Mouse (Mus musculus) cerebellum, adult 2 months (tissue): ENCODE results near the gene March10. TPM values are rescaled to one million over a fixed set of nuclear protein-coding genes. Genes with fewer than 3 reads are reported as not detected.
A peak's percentile ranks its signal among the peaks of the same experiment; 100 is the strongest.

Source experiments
- DNase-seq, 2 experiments: peaks; one replicate each; pipeline ENCODE4 v3.0.0; 2021
- H3K27ac ChIP-seq: fragments of 200-500 bp; 2 replicates; pipeline ENCODE4 v1.5.1; 2012; ENCODE audit warnings: low read length, control low read depth, inconsistent platforms; ENCODE audit not compliant: insufficient read depth
- H3K27me3 ChIP-seq: fragments of 200-500 bp; 2 replicates; pipeline ENCODE4 v1.6.1; 2012; ENCODE audit warnings: inconsistent platforms, mild to moderate bottlenecking, low read length, moderate library complexity; ENCODE audit not compliant: control insufficient read depth, insufficient read depth
- H3K4me1 ChIP-seq: fragments of 200-500 bp; 2 replicates; pipeline ENCODE4 v1.6.1; 2011; ENCODE audit warnings: low read length; ENCODE audit not compliant: control insufficient read depth, insufficient read depth
- H3K4me3 ChIP-seq: fragments of 200-500 bp; replicated peaks from 2 replicates; pipeline ENCODE3; 2011; ENCODE audit warnings: mild to moderate bottlenecking, low read depth, low read length, control low read depth; ENCODE audit not compliant: insufficient read depth
- CTCF ChIP-seq: fragments of 200-500 bp; IDR thresholded peaks from 2 replicates; pipeline ENCODE4 v1.5.1; 2011; ENCODE audit warnings: low read depth, mild to moderate bottlenecking, control low read depth, low read length, moderate library complexity, borderline replicate concordance; ENCODE audit not compliant: insufficient read depth
- POLR2A ChIP-seq: fragments of 200-500 bp; IDR thresholded peaks from 2 replicates; pipeline ENCODE4 v1.6.1; 2011; ENCODE audit warnings: low read length, control low read depth, borderline replicate concordance; ENCODE audit not compliant: insufficient read depth
- WGBS: fragments of 180-500 bp; shearing (Covaris S2); methylation state at CpG from one replicate; pipeline ENCODE4 v1.1.7; 2018; 5-methylcytosine and 5-hydroxymethylcytosine counted together
- polyA plus RNA-seq: library from polyadenylated mRNA; depleted of rRNA; stranded (reverse); fragments of >200 nt; gene quantifications from 2 replicates; pipeline ENCODE4 v1.2.3, GENCODE M21; 2012

Gene March10
- polyA plus RNA-seq, 1 experiment = 0.39 TPM

GRCm38 (mm10) chr11:105424643-105425042 is 31.9 kb downstream of the March10 start:
- no peaks in the 10 kb centered on the region for H3K27me3 ChIP-seq
- no peaks in the 10 kb centered on the region for H3K4me1 ChIP-seq
- TF ChIP-seq CTCF = no peak
- no peak for TF ChIP-seq POLR2A
- H3K4me3 ChIP-seq = no peak overlapping the region
- DNase-seq = no peak
- H3K27ac ChIP-seq = no peak overlapping the region
- 88% methylated on average over 4 of the region's 4 CpGs for WGBS

DNA sequence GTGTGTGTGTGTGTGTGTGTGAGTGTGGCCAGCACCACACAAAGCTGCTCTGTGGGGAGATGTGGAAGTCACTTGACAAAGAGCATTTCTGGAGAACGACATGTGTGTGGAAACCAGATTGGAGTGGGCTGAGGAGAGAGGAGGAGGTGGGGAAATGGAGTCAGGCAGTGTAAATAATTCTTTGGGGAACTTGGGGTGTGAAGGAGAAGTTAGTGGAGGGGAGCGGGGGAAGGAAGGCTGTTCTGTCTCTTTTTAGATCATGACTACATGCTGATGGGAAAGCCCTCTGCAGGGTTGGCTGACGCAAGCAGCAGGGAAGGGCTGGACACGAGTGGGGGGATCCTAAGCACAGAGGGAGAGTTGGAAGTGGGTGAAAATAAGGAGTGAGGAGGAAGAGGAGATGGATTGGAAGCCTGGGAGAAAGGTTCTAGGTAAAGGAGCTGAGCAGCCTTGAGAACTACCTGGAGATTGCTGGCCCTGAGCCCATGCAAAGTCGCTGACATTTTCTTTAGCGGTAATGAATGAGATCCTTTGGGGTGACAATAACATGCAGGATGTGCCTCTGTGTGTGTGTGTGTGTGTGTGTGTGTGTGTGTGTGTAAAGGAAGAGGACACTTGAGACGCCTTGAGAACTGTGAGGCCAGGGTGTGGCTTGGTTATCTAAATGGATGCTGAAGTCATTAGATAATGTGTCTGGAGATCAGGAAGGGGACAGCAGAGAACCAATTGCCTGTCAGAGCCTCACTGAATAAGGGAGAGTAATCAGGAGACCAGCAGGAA is 35.7 kb downstream of the March10 start:
- Histone ChIP-seq H3K27ac (no peak overlapping the region), H3K4me3 (no peak overlapping the region), H3K27me3 (no peaks in the 10 kb centered on the region), H3K4me1 (no peaks in the 10 kb centered on the region)
- WGBS = 80% methylated on average over 7 of the region's 7 CpGs
- TF ChIP-seq POLR2A (no peak), CTCF (no peak)
- DNase-seq = no peak

DNA sequence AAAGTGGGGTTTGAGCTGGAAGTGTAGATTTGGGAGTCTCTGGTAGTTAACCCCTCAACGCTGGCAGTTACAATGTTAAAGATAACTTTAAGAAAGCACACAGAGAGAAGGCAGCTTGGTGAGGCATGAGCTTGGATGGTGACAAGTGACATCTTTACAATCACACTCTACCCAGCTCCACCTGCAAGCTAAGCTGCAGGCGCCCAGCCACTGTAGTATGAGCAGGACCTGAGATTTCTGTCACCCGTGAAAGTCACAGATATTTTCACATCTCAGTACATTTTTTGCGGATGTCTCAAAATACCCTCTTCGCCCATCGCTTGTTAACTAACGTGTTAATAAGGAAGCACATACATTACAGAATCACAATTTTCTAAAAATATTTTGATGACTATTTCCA is 36.6 kb downstream of the March10 start:
- no peak overlapping the region for H3K4me3 ChIP-seq
- TF ChIP-seq POLR2A (no peak), CTCF (no peak)
- H3K27ac ChIP-seq = no peak overlapping the region
- no peak for DNase-seq
- H3K4me1 ChIP-seq = no peaks in the 10 kb centered on the region
- no peaks in the 10 kb centered on the region for H3K27me3 ChIP-seq
- WGBS = 93% methylated on average over 7 of the region's 7 CpGs

- H3K4me1 ChIP-seq = no peaks in the 10 kb centered on the region
- TF ChIP-seq CTCF = no peak
- TF ChIP-seq POLR2A = no peak
- WGBS = 85% methylated on average over 1 of the region's 1 CpGs
- H3K27me3 ChIP-seq = no peaks in the 10 kb centered on the region
- no peak overlapping the region for H3K27ac ChIP-seq
- DNase-seq = no peak
- H3K4me3 ChIP-seq = no peak overlapping the region
Observed at GRCm38 (mm10) chr11:105414009-105414408, 42.5 kb downstream of the March10 start.

GRCm38 (mm10) chr11:105409408-105409807 is 47.1 kb downstream of the March10 start:
- H3K27ac ChIP-seq = no peak overlapping the region
- 94% methylated on average over 11 of the region's 11 CpGs for WGBS
- TF ChIP-seq POLR2A = no peak
- no peak for TF ChIP-seq CTCF
- no peak for DNase-seq
- H3K4me3 ChIP-seq = no peak overlapping the region
- no peaks in the 10 kb centered on the region for H3K27me3 ChIP-seq
- H3K4me1 ChIP-seq = no peaks in the 10 kb centered on the region

- TF ChIP-seq POLR2A = no peak
- no peak for TF ChIP-seq CTCF
- H3K4me1 ChIP-seq = no peaks in the 10 kb centered on the region
- no peaks in the 10 kb centered on the region for H3K27me3 ChIP-seq
- H3K27ac ChIP-seq = no peak overlapping the region
- no peak for DNase-seq
- WGBS = 79% methylated on average over 6 of the region's 6 CpGs
- H3K4me3 ChIP-seq = no peak overlapping the region
Observed at GRCm38 (mm10) chr11:105407846-105408441, 48.6 kb downstream of the March10 start.

DNA sequence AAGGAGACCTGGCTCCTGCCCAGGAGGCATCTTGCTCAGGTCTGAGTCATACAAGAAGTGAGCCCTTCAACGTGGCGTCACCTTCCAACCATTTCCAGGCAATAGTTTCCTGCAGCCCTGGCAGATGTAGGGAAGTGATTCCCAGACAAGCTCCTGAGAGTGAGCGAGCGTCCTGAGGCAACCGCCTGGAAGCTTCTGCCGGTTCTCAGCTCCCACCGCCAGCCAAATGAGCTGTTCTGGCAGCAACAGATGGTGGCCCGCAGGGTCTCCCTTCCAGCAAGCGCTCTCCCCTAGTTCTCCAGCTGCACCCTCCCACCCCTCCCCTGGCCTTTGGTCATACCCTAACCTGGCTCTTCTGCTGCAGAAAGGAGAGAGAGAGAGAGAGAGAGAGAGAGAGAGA is 54.2 kb downstream of the March10 start:
- H3K27ac ChIP-seq = no peak overlapping the region
- WGBS = 13% methylated on average over 9 of the region's 9 CpGs
- H3K4me1 ChIP-seq = no peaks in the 10 kb centered on the region
- DNase-seq = peak; percentile 11 to 17
- H3K27me3 ChIP-seq = no peaks in the 10 kb centered on the region
- TF ChIP-seq POLR2A = no peak
- no peak for TF ChIP-seq CTCF
- no peak overlapping the region for H3K4me3 ChIP-seq

GRCm38 (mm10) chr11:105390290-105390689 is 66.2 kb downstream of the March10 start:
- TF ChIP-seq CTCF (no peak), POLR2A (no peak)
- Histone ChIP-seq H3K27me3 (no peaks in the 10 kb centered on the region; the same call in none of the 2 replicates), H3K4me1 (no peaks in the 10 kb centered on the region), H3K4me3 (no peak overlapping the region), H3K27ac (no peak overlapping the region)
- WGBS = 89% methylated on average over 7 of the region's 7 CpGs
- no peak for DNase-seq

GRCm38 (mm10) chr11:105388636-105389035 is 67.9 kb downstream of the March10 start:
- Histone ChIP-seq H3K27me3 (no peaks in the 10 kb centered on the region; the same call in none of the 2 replicates), H3K4me1 (no peaks in the 10 kb centered on the region), H3K4me3 (no peak overlapping the region), H3K27ac (no peak overlapping the region)
- no peak for DNase-seq
- 69% methylated on average over 2 of the region's 2 CpGs for WGBS
- TF ChIP-seq CTCF = no peak
